8 mouse cellular contexts compared by ENCODE assay signal in genomic region chr4:119142230-119142871, GRCm38 (mm10). TPM values are rescaled to one million over a fixed set of nuclear protein-coding genes. Genes with fewer than 3 reads are reported as not detected.
DNase-seq lines count a peak whose midpoint lies in the region; ATAC-seq lines count a peak whose summit lies in the region.

No protein-coding gene starts in this region.

- H3K4me3 ChIP-seq in embryonic facial prominence, embryonic 12.5 days: peak overlapping the region; percentile 21
- peak overlapping the region; percentile 38 for H3K4me3 ChIP-seq in hindbrain, embryonic 10.5 days

- H3K36me3 ChIP-seq in embryonic facial prominence, embryonic 12.5 days: peaks cover 4% of the 10 kb centered on the region; the same call in 1 of the 2 replicates
- peaks cover 10% of the 10 kb centered on the region for H3K36me3 ChIP-seq in hindbrain, embryonic 10.5 days

- H3K9ac ChIP-seq in embryonic facial prominence, embryonic 12.5 days: no peak overlapping the region; the same call in 1 of the 2 replicates

- ATAC-seq in embryonic facial prominence, embryonic 12.5 days (ENCODE audit: insufficient number of reproducible peaks, insufficient read depth, low FRiP score, low TSS enrichment): 0 out of 2 replicates have a peak, but pooled peaks have one; percentile 13
- peak; percentile 85 for ATAC-seq in megakaryocyte progenitor cell, adult 5-6 weeks (replicated peaks; ENCODE audit: poor library complexity)

- no peak overlapping the region for H3K27ac ChIP-seq in embryonic facial prominence, embryonic 12.5 days
- H3K27ac ChIP-seq in hindbrain, embryonic 10.5 days: peak overlapping the region; percentile 78

- H3K4me1 ChIP-seq in embryonic facial prominence, embryonic 12.5 days: no peaks in the 10 kb centered on the region
- H3K4me1 ChIP-seq in hindbrain, embryonic 10.5 days (replicated peaks): peaks cover 23% of the 10 kb centered on the region

- peak overlapping the region; percentile 40 for H3K4me2 ChIP-seq in embryonic facial prominence, embryonic 12.5 days (replicated peaks)

- no peaks in the 10 kb centered on the region for H3K9me3 ChIP-seq in embryonic facial prominence, embryonic 12.5 days
- H3K9me3 ChIP-seq in hindbrain, embryonic 10.5 days: no peaks in the 10 kb centered on the region

- WGBS in embryonic facial prominence, embryonic 12.5 days: 24% methylated on average over 24 of the region's 24 CpGs
- 24% methylated on average over 24 of the region's 24 CpGs for WGBS in hindbrain, embryonic 10.5 days

- DNase-seq in layer of hippocampus, adult 11-12 months (ENCODE audit: low spot score): peak; percentile 60
- DNase-seq in layer of hippocampus, adult 9-11 months: no peak
- peak; percentile 69 for DNase-seq in WW6 (ENCODE audit: low read depth, low spot score)
- DNase-seq in hindbrain, embryonic 10.5 days (ENCODE audit: low spot score): peak; percentile 81
- DNase-seq in layer of hippocampus, postnatal 10 days (ENCODE audit: low spot score in 2 of 2): peak; percentile 65 to 69
- peak; percentile 52 for DNase-seq in testis, postnatal 14 days (ENCODE audit: low spot score)

- H3K27me3 ChIP-seq in embryonic facial prominence, embryonic 12.5 days: no peaks in the 10 kb centered on the region
- no peaks in the 10 kb centered on the region for H3K27me3 ChIP-seq in hindbrain, embryonic 10.5 days (ENCODE audit: insufficient read depth, poor library complexity, severe bottlenecking)

RNA-seq across cellular contexts. Expression of gene Zfp691, which starts 31.6 kb away (rescaled TPM):
- polyA plus RNA-seq in embryonic facial prominence, embryonic 12.5 days (2016; fragmentation: Nextera tagmentation; extraction: Ambion mirVana): 7.7 and 7.8 TPM in 2 replicates
- 10.0 and 11.0 TPM in 2 replicates for polyA plus RNA-seq in hindbrain, embryonic 10.5 days (2016; fragmentation: Nextera tagmentation; extraction: Ambion mirVana)
- 1 to 10 TPM; 6.2 to 7.7 TPM for total RNA-seq in layer of hippocampus, postnatal 10 days (2021)
- 3.2 and 3.5 TPM in 2 replicates for total RNA-seq in megakaryocyte progenitor cell, adult 5-6 weeks (2015)
- 2.5 and 5.2 TPM in 2 replicates for total RNA-seq in megakaryocyte progenitor cell, adult 5-6 weeks (2017)

RNA-seq across cellular contexts. Expression of gene Slc2a1, which starts 33.8 kb away (rescaled TPM):
- 109 and 111 TPM in 2 replicates for polyA plus RNA-seq in embryonic facial prominence, embryonic 12.5 days (2016; fragmentation: Nextera tagmentation; extraction: Ambion mirVana)
- 153 and 228 TPM in 2 replicates for polyA plus RNA-seq in hindbrain, embryonic 10.5 days (2016; fragmentation: Nextera tagmentation; extraction: Ambion mirVana)
- total RNA-seq in layer of hippocampus, postnatal 10 days (2021): 10 to 100 TPM; 53.4 to 60.4 TPM
- 7.7 and 11.5 TPM in 2 replicates for total RNA-seq in megakaryocyte progenitor cell, adult 5-6 weeks (2015)
- total RNA-seq in megakaryocyte progenitor cell, adult 5-6 weeks (2017): 7.4 and 8.6 TPM in 2 replicates

RNA-seq across cellular contexts. Expression of gene Ermap, which starts 47.5 kb away (rescaled TPM):
- 8.4 and 8.9 TPM in 2 replicates for polyA plus RNA-seq in embryonic facial prominence, embryonic 12.5 days (2016; fragmentation: Nextera tagmentation; extraction: Ambion mirVana)
- 7.0 and 12.1 TPM in 2 replicates for polyA plus RNA-seq in hindbrain, embryonic 10.5 days (2016; fragmentation: Nextera tagmentation; extraction: Ambion mirVana)
- total RNA-seq in layer of hippocampus, postnatal 10 days (2021): under 1 TPM; 0.30 to 0.78 TPM
- total RNA-seq in megakaryocyte progenitor cell, adult 5-6 weeks (2015): 25.4 and 48.3 TPM in 2 replicates
- total RNA-seq in megakaryocyte progenitor cell, adult 5-6 weeks (2017): 13.3 and 34.2 TPM in 2 replicates

RNA-seq across cellular contexts. Expression of gene Svbp, which starts 52.8 kb away (rescaled TPM):
- polyA plus RNA-seq in embryonic facial prominence, embryonic 12.5 days (2016; fragmentation: Nextera tagmentation; extraction: Ambion mirVana): 189 TPM in 2 replicates
- 149 and 182 TPM in 2 replicates for polyA plus RNA-seq in hindbrain, embryonic 10.5 days (2016; fragmentation: Nextera tagmentation; extraction: Ambion mirVana)
- 10 to 100 TPM; 33.6 to 36.7 TPM for total RNA-seq in layer of hippocampus, postnatal 10 days (2021)
- total RNA-seq in megakaryocyte progenitor cell, adult 5-6 weeks (2015): 37.3 and 44.8 TPM in 2 replicates
- 17.3 and 43.0 TPM in 2 replicates for total RNA-seq in megakaryocyte progenitor cell, adult 5-6 weeks (2017)

Comparison
In these comparisons a context has a peak if more than half of its experiments do, and no peak if none do; other contexts are left out.
1. RNA of gene Slc2a1, which starts 33.8 kb away (total RNA-seq): 53.4 to 60.4 TPM in layer of hippocampus, postnatal 10 days; 7.4 to 11.5 TPM in megakaryocyte progenitor cell, adult 5-6 weeks; every median in the first group is over 4 times any median in the second.
2. RNA of gene Ermap, which starts 47.5 kb away (total RNA-seq): 13.3 to 48.3 TPM in megakaryocyte progenitor cell, adult 5-6 weeks; 0.30 to 0.78 TPM in layer of hippocampus, postnatal 10 days; every median in the first group is over 4 times any median in the second.